Mouse (Mus musculus) cerebellum, adult 2 months (tissue): ENCODE data around the gene Olfm4. TPM values are rescaled to one million over a fixed set of nuclear protein-coding genes. Genes with fewer than 3 reads are reported as not detected.

Experiments used
- DNase-seq, 2 experiments: peaks; one replicate each; pipeline ENCODE4 v3.0.0; 2021
- H3K27ac ChIP-seq: fragments of 200-500 bp; 2 replicates; pipeline ENCODE4 v1.5.1; 2012; ENCODE audit warnings: low read length, control low read depth, inconsistent platforms; ENCODE audit not compliant: insufficient read depth
- H3K27me3 ChIP-seq: fragments of 200-500 bp; 2 replicates; pipeline ENCODE4 v1.6.1; 2012; ENCODE audit warnings: inconsistent platforms, mild to moderate bottlenecking, low read length, moderate library complexity; ENCODE audit not compliant: control insufficient read depth, insufficient read depth
- H3K4me1 ChIP-seq: fragments of 200-500 bp; 2 replicates; pipeline ENCODE4 v1.6.1; 2011; ENCODE audit warnings: low read length; ENCODE audit not compliant: control insufficient read depth, insufficient read depth
- H3K4me3 ChIP-seq: fragments of 200-500 bp; replicated peaks from 2 replicates; pipeline ENCODE3; 2011; ENCODE audit warnings: mild to moderate bottlenecking, low read depth, low read length, control low read depth; ENCODE audit not compliant: insufficient read depth
- CTCF ChIP-seq: fragments of 200-500 bp; IDR thresholded peaks from 2 replicates; pipeline ENCODE4 v1.5.1; 2011; ENCODE audit warnings: low read depth, mild to moderate bottlenecking, control low read depth, low read length, moderate library complexity, borderline replicate concordance; ENCODE audit not compliant: insufficient read depth
- POLR2A ChIP-seq: fragments of 200-500 bp; IDR thresholded peaks from 2 replicates; pipeline ENCODE4 v1.6.1; 2011; ENCODE audit warnings: low read length, control low read depth, borderline replicate concordance; ENCODE audit not compliant: insufficient read depth
- WGBS: fragments of 180-500 bp; shearing (Covaris S2); methylation state at CpG from one replicate; pipeline ENCODE4 v1.1.7; 2018; 5-methylcytosine and 5-hydroxymethylcytosine counted together
- polyA plus RNA-seq: library from polyadenylated mRNA; depleted of rRNA; stranded (reverse); fragments of >200 nt; gene quantifications from 2 replicates; pipeline ENCODE4 v1.2.3, GENCODE M21; 2012; rRNA removed

The Olfm4 gene
- polyA plus RNA-seq, 1 experiment, result 2.0 TPM

GRCm38 (mm10) chr14:80039645-80040272, 55.9 kb downstream of the Olfm4 start:
- DNase-seq, result no peak
- H3K4me1 ChIP-seq, result no peaks in the 10 kb centered on the region
- no peaks in the 10 kb centered on the region for H3K27me3 ChIP-seq
- H3K27ac ChIP-seq, result no peak overlapping the region
- TF ChIP-seq POLR2A, result no peak
- TF ChIP-seq CTCF, result no peak
- H3K4me3 ChIP-seq, result no peak overlapping the region
- WGBS, result 58% methylated on average over 4 of the region's 4 CpGs

DNA sequence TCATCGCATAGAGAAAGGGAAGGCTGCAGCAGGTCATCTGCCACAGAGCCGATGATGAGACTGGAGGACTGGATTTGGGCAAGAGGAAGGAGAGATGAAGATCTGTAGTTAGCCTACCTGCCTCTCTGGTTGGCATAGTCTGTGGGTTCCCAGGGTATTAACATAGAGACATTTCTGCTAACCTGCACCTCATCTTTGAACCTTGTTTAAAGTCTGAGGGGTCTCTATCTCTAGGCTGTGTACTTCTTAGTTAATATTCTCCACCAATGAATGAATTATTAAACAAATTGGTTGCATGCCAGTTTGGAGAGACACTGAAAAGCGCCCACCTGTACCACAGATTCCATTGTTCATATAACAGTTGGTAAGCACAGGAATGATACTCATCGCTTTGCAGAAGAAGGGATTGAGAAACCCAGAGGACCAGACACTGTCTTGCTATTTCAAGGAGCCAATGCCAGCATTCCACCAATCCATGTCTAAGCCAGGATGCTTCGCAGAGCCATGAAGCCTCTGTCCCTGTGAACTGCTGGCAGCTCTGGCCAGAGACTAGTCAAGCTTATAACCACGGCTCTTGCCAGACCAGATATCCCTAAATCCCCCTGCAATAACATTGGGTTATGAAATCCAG, 62.3 kb downstream of the Olfm4 start:
- DNase-seq, result no peak
- H3K27ac ChIP-seq, result no peak overlapping the region
- H3K4me3 ChIP-seq, result no peak overlapping the region
- H3K4me1 ChIP-seq, result no peaks in the 10 kb centered on the region
- WGBS, result 92% methylated on average over 6 of the region's 6 CpGs
- H3K27me3 ChIP-seq, result no peaks in the 10 kb centered on the region
- TF ChIP-seq CTCF (no peak), POLR2A (no peak)

DNA sequence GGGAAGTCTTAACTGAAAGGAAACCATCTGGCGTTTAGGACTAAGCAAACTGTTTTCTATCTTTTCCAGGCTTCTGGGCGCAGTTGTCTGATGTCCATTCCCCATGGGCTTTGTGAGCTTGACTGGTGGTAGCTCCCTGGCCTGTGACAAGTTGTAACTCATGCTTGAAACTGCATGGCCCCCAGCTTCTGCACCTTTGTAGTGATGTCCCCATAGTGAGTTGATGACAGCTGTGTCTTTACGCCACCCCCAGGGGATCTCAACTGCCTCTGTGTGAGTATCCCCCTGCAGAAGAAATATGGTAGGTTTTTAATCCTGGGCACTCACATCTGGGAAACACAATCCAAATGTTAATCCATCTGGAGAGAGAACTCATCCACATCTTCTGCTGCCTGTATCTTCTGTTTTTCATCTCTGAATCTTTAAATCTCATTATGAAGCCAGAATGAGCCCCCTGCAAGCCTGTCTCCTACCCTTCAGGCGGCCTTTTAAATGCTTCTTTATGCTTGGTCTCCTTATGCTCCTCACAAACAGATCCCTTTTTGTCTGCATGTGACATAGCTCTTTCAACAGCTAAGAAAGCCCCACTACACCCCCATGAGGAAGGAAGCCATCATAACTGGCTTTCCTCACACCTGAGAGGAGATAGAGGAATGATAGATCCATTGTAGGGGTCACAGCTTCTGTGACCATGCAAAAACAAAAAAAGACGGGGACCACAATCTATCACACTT, 63.7 kb downstream of the Olfm4 start:
- no peak overlapping the region for H3K4me3 ChIP-seq
- no peaks in the 10 kb centered on the region for H3K4me1 ChIP-seq
- TF ChIP-seq CTCF (no peak), POLR2A (no peak)
- no peaks in the 10 kb centered on the region for H3K27me3 ChIP-seq
- 50% methylated on average over 5 of the region's 5 CpGs for WGBS
- H3K27ac ChIP-seq, result no peak overlapping the region
- DNase-seq, result no peak

- Histone ChIP-seq H3K27me3 (no peaks in the 10 kb centered on the region), H3K27ac (no peak overlapping the region), H3K4me3 (no peak overlapping the region), H3K4me1 (no peaks in the 10 kb centered on the region)
- WGBS, result 67% methylated on average over 3 of the region's 3 CpGs
- DNase-seq, result no peak
- TF ChIP-seq CTCF (no peak), POLR2A (no peak)
These were observed 71.8 kb downstream of the Olfm4 start for GRCm38 (mm10) chr14:80055725-80056124.

DNA sequence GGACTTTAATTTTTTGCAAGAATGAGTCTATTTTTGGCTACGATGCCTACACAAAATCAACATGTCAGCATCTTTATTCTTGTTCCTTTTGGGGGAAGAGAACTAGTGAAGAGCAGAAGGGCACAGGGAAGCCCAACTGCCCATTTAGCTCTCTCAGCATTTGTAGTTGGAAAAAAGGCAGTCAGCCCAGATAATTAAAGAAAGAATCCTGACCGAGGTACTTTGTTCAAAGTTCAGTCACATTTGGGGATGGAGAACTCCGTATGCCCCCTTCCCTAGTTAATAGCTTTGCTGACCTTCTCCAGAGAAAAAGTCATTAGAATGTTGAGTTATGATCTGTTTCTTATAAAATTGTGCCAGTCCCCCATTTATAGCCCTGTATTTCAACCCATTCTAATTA, 77.8 kb downstream of the Olfm4 start:
- DNase-seq, result no peak
- Histone ChIP-seq H3K27ac (no peak overlapping the region), H3K4me3 (no peak overlapping the region), H3K4me1 (no peaks in the 10 kb centered on the region), H3K27me3 (no peaks in the 10 kb centered on the region)
- 91% methylated on average over 3 of the region's 3 CpGs for WGBS
- TF ChIP-seq POLR2A (no peak), CTCF (no peak)

DNA sequence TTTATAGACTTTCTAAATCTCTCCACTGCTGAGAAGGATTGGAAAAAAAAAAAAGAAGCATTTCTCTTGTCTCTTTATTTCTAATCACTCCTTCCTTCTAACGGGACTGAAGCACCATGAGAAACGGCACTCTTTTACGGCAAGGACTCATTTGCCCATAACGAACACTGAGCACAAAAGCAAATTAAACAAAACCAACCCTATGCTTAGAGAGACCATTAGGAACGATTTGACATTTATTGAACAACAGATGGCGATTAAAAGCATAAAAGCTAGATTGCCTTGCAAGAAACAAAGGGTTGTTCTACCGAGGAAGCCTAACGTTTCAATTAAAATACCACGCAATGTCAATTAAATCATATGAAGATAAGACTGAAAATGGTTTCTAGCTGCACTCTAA, 79.0 kb downstream of the Olfm4 start:
- no peak for DNase-seq
- H3K27ac ChIP-seq, result no peak overlapping the region
- 73% methylated on average over 9 of the region's 9 CpGs for WGBS

DNA sequence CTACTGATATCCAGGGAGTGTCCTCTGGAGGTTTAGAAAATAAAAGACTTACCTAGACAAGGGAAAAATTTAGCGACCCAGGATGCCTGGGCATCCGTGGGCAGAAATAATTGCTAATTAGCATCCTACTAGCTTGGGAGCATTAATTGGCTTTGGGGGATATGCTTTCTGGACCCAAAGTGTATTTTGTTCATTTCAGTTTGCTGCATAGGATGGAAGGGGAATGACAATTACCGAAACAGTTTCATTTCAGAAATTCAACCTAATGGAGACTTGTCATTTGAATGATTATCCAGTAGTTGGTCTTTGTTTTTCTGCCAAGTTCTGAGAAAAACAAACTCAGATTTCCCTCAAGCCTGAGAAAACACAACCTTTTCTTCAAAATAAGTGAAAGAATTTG, 86.7 kb downstream of the Olfm4 start:
- 73% methylated on average over 3 of the region's 3 CpGs for WGBS
- TF ChIP-seq CTCF (no peak), POLR2A (no peak)
- no peak overlapping the region for H3K27ac ChIP-seq

More for the DNA sequence above, 79.0 kb downstream of the Olfm4 start:
- no peaks in the 10 kb centered on the region for H3K4me1 ChIP-seq
- H3K4me3 ChIP-seq, result no peak overlapping the region
- no peak for TF ChIP-seq POLR2A
- TF ChIP-seq CTCF, result no peak
- no peaks in the 10 kb centered on the region for H3K27me3 ChIP-seq

More for the DNA sequence above, 86.7 kb downstream of the Olfm4 start:
- no peak overlapping the region for H3K4me3 ChIP-seq
- no peak for DNase-seq
- H3K4me1 ChIP-seq, result no peaks in the 10 kb centered on the region
- H3K27me3 ChIP-seq, result no peaks in the 10 kb centered on the region

Other genes starting within 250 kb of the Olfm4 start
- 5.2 and 5.6 TPM in 2 replicates for gene Pcdh8, start 212.8 kb upstream of the Olfm4 start, polyA plus RNA-seq